9 mouse cellular contexts compared by ENCODE assay signal in genomic region chr5:66077416-66077815, GRCm38 (mm10).
A peak's percentile ranks its signal among the peaks of the same experiment; 100 is the strongest.
DNase-seq lines count a peak whose midpoint lies in the region; ATAC-seq lines count a peak whose summit lies in the region.
"Had no signal": no experiment of that assay in that cellular context is flagged by ENCODE, and none has a peak within 500 bp of the region (broad histone marks: within the 10 kb centered on the region; RNA-seq: fewer than 3 reads in every experiment).

No protein-coding gene starts in this region.

- 20% methylated on average over 10 of the region's 10 CpGs for WGBS in kidney, embryonic 14.5 days

- H3K36me3 ChIP-seq in kidney, embryonic 14.5 days (ENCODE audit: control insufficient read depth, insufficient read depth, low read length), result no peaks in the 10 kb centered on the region

- H3K9me3 ChIP-seq in kidney, embryonic 14.5 days (ENCODE audit: control insufficient read depth, low read length), result no peaks in the 10 kb centered on the region

- no peaks in the 10 kb centered on the region for H3K27me3 ChIP-seq in kidney, embryonic 14.5 days (ENCODE audit: control insufficient read depth, insufficient read depth, low read length)

- H3K27ac ChIP-seq in kidney, embryonic 14.5 days (ENCODE audit: low read depth, low read length), result peak overlapping the region; percentile 34; the same call in 1 of the 2 replicates

- DNase-seq in right cerebral cortex, postnatal 10 days (ENCODE audit: low spot score in 2 of 2), result peak; percentile 47 to 49
- no peak for DNase-seq in right cerebral cortex, adult 2 months (ENCODE audit: low spot score in 2 of 2)
- peak; percentile 76 for DNase-seq in gonadal fat pad, adult 2 months (ENCODE audit: low read depth)
- DNase-seq in lung, postnatal 25 days (ENCODE audit: low spot score), result peak; percentile 86
- peak; percentile 63 for DNase-seq in thymus, postnatal 4 days
- DNase-seq in embryo, embryonic 9.5 days (ENCODE audit: extremely low spot score), result no peak
- DNase-seq in layer of hippocampus, postnatal 36 days, result no peak

- H3K4me1 ChIP-seq in kidney, embryonic 14.5 days (ENCODE audit: control insufficient read depth, insufficient read depth, low read length), result peaks cover 10% of the 10 kb centered on the region; the same call in 1 of the 2 replicates

- H3K4me3 ChIP-seq in kidney, embryonic 14.5 days (ENCODE audit: low read length), result no peak overlapping the region
- H3K4me3 ChIP-seq: erythroblast, embryonic 14.5 days had no signal

- no peak for ATAC-seq in kidney, embryonic 14.5 days (ENCODE audit: low FRiP score, low TSS enrichment)

- H3K9ac ChIP-seq in kidney, embryonic 14.5 days (ENCODE audit: low read depth, low read length), result no peak overlapping the region

- H3K4me2 ChIP-seq in kidney, embryonic 14.5 days (replicated peaks; ENCODE audit: low read depth, low read length), result peak overlapping the region; percentile 15; the same call in 1 of the 2 replicates

Comparison
In these comparisons a context has a peak if more than half of its experiments do, and no peak if none do; other contexts are left out.
1. DNase-seq: peak in right cerebral cortex, postnatal 10 days (2 of 2), gonadal fat pad, adult 2 months (single experiment), lung, postnatal 25 days (single experiment) and thymus, postnatal 4 days (single experiment); none in right cerebral cortex, adult 2 months (0 of 2), embryo, embryonic 9.5 days (single experiment) and layer of hippocampus, postnatal 36 days (0 of 2).